Mouse (Mus musculus) embryonic facial prominence, embryonic 13.5 days (tissue): ENCODE measurements around the gene Plxnb1. TPM values are rescaled to one million over a fixed set of nuclear protein-coding genes. Genes with fewer than 3 reads are reported as not detected.

Experiments used
- ATAC-seq: fragments of 200-750 bp; cut with Nextera tagmentation; 2 replicates; pipeline ENCODE4 v1.8.0; 2017; ENCODE audit warnings: low read depth; ENCODE audit not compliant: insufficient number of reproducible peaks, insufficient read depth, low FRiP score, low TSS enrichment
- H3K27ac ChIP-seq: fragments of 300-500 bp; sonication (generic); 2 replicates; pipeline ENCODE4 v1.5.1; 2015; ENCODE audit warnings: moderate library complexity, mild to moderate bottlenecking, inconsistent platforms
- H3K27me3 ChIP-seq: fragments of 300-500 bp; sonication (generic); 2 replicates; pipeline ENCODE4 v1.6.1; 2015; ENCODE audit warnings: mild to moderate bottlenecking, inconsistent platforms
- H3K36me3 ChIP-seq: fragments of 300-500 bp; sonication (generic); 2 replicates; pipeline ENCODE4 v1.6.1; 2015; ENCODE audit warnings: mild to moderate bottlenecking, inconsistent platforms
- H3K4me1 ChIP-seq: fragments of 300-500 bp; sonication (generic); 2 replicates; pipeline ENCODE4 v1.6.1; 2015; ENCODE audit warnings: inconsistent platforms
- H3K4me2 ChIP-seq: fragments of 300-500 bp; sonication (generic); 2 replicates; pipeline ENCODE4 v1.6.1; 2015; ENCODE audit warnings: moderate library complexity, mild to moderate bottlenecking, inconsistent platforms
- H3K4me3 ChIP-seq: fragments of 300-500 bp; sonication (generic); 2 replicates; pipeline ENCODE4 v1.5.1; 2015; ENCODE audit warnings: mild to moderate bottlenecking, inconsistent platforms
- H3K9ac ChIP-seq: fragments of 300-500 bp; sonication (generic); 2 replicates; pipeline ENCODE4 v1.6.1; 2015; ENCODE audit warnings: mild to moderate bottlenecking, inconsistent platforms
- H3K9me3 ChIP-seq: fragments of 300-500 bp; sonication (generic); 2 replicates; pipeline ENCODE4 v1.6.1; 2016; ENCODE audit warnings: inconsistent platforms
- WGBS: fragments of 180-500 bp; shearing (Covaris S2); methylation state at CpG from one replicate; pipeline ENCODE4 v1.1.7; 2015; ENCODE audit warnings: mixed read lengths; 5-methylcytosine and 5-hydroxymethylcytosine counted together
- polyA plus RNA-seq: library from polyadenylated mRNA; unstranded; fragments of >200 nt; fragmentation: Nextera tagmentation; extraction: Ambion mirVana; gene quantifications from 2 replicates; pipeline ENCODE4 v1.2.1, GENCODE M21; 2015

Plxnb1 gene
- polyA plus RNA-seq, 1 experiment from 2014 or later: 13.1 TPM

DNA sequence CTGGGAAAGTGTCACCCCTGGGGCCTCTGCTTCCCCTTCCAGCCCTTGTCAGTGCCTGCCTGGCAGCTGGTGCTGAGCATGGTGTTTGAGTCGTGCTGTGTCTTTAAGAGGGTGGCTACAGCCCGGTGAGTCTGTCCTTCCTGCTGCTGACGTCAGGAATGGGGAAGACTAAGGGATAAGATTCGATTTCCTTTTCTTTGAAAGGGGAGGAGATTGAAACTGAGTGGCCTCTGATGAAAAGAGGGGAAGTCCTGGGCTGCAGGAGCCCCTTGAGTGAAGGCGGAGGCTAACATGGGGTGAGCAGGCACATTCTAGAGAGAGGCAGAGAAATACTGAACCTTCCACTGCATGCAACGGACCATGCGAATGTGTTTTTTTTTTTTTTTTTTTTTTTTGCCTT, 40.5 kb upstream of the Plxnb1 start:
- WGBS: 4% methylated on average over 7 of the region's 7 CpGs

DNA sequence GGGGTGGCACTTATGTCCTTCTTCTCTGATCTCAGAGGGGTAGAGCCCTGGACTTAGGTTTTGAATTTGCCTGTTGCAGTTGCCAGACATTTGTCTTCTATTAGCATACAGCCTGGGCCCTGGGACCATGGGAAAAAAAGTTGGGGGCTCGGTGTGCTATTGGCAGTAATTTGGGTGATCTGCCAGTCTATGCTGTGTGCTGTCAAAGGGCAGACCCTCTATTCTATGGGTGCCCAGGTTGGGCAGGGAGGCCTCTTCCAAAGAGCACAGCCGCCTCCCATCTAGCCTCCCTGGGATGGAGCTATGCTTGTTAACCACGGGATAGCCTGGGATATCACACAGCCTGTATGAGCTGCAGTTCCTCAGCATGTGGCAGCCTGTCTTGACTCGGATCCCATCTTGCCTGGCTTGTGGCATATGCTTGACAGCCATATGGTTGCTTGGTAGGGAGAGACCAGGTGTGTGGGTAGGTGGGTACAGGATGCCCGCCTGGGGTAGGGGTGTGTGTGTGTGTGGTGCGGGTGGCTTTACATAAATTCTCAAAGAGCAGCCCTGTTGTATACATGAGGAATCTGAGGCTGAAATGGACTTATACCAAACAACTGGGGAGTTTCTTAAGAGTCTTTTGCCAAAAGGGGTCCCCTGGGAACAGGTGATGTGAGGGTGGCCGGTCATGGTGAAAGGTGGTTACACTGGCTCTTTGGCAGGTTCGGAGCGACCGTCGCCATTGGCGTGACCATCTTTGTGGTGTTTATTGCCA, 39.7 kb upstream of the Plxnb1 start:
- ATAC-seq: no peak
- Histone ChIP-seq H3K36me3 (peaks cover 62% of the 10 kb centered on the region), H3K9me3 (no peaks in the 10 kb centered on the region), H3K27ac (peak overlapping the region; percentile 83), H3K9ac (peak overlapping the region; percentile 58), H3K4me1 (peaks cover 43% of the 10 kb centered on the region), H3K4me3 (peak overlapping the region; percentile 33), H3K4me2 (peak overlapping the region; percentile 56), H3K27me3 (no peaks in the 10 kb centered on the region)
- WGBS: 86% methylated on average over 12 of the region's 12 CpGs

More for the DNA sequence above, 40.5 kb upstream of the Plxnb1 start:
- Histone ChIP-seq H3K4me3 (peak overlapping the region; percentile 33), H3K36me3 (peaks cover 57% of the 10 kb centered on the region), H3K4me1 (peaks cover 38% of the 10 kb centered on the region), H3K27me3 (no peaks in the 10 kb centered on the region), H3K9ac (peak overlapping the region; percentile 58), H3K4me2 (peak overlapping the region; percentile 56), H3K9me3 (no peaks in the 10 kb centered on the region), H3K27ac (peak overlapping the region; percentile 83)
- peak; percentile 20; the same call in 1 of the 2 replicates for ATAC-seq

DNA sequence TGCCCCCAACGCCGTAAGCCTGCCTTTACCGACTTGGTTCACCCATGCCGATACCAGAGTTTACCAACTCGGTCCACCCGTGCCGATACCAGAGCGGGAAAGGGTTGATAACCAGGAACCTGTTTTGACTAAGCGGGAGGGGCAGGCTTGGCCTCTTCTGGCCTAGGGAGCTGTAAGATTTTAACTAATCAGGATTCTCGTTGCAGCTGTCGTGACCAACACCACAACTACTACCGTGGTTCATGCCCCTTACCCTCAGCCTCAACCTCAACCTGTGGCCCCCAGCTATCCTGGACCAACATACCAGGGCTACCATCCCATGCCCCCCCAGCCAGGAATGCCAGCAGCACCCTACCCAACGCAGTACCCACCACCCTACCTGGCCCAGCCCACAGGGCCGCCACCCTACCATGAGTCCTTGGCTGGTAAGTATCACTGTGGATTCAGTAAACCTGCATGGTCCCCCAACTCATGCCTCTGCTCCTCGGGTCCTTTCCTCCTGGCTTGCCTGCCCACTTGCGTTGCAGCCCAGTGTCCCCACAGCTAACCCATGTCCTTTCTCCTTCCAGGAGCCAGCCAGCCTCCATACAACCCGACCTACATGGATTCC, 39.0 kb upstream of the Plxnb1 start:
- ATAC-seq: no peak
- 93% methylated on average over 17 of the region's 17 CpGs for WGBS
- peaks cover 43% of the 10 kb centered on the region for H3K4me1 ChIP-seq
- no peaks in the 10 kb centered on the region for H3K9me3 ChIP-seq
- H3K27me3 ChIP-seq: no peaks in the 10 kb centered on the region
- H3K27ac ChIP-seq: no peak overlapping the region
- no peak overlapping the region for H3K4me2 ChIP-seq
- H3K9ac ChIP-seq: no peak overlapping the region
- H3K4me3 ChIP-seq: no peak overlapping the region
- peaks cover 68% of the 10 kb centered on the region for H3K36me3 ChIP-seq

DNA sequence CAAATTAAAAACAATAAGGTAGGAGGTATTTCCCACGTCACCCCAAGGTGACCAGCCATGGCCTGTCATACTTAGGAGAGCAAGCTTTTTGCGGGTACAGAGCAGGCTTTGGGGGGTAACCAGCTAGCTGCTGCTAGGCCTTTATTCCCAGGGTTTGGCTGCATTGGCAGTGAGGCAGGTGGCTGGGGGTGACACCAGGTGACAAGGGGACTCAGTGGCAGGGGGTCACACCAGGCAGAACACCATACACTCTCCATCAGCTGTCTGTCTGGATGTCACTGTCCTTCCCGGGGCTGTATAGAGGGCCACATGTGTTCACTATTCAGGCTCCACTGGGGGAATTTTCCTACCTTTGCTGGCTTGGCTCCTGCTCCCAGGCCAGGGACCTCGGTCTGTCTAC, 38.3 kb upstream of the Plxnb1 start:
- Histone ChIP-seq H3K27ac (no peak overlapping the region), H3K36me3 (peaks cover 65% of the 10 kb centered on the region)
- ATAC-seq: no peak

DNA sequence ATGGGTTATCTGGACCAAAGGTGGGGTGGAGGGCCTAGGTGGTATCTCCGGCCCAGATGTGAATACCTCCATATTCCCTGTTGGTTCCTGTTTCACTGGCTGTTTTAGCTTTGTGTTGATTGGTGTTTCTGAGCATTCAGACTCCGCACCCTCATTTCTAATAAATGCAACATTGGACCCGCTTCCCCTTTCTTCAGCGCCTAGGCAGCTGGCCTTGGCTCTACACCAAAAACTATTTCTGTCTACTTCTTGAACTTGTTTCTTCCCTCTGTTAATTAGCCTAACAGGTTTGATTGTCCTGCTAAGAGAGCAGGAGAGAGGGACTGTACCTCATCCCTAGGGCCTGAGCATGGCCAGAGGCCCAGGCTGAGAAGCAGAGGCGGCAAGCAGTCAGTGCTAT, 37.6 kb upstream of the Plxnb1 start:
- Histone ChIP-seq H3K4me2 (no peak overlapping the region; the same call in 1 of the 2 replicates), H3K36me3 (peaks cover 64% of the 10 kb centered on the region), H3K9ac (no peak overlapping the region), H3K4me1 (peaks cover 43% of the 10 kb centered on the region), H3K27ac (no peak overlapping the region), H3K4me3 (no peak overlapping the region), H3K9me3 (no peaks in the 10 kb centered on the region), H3K27me3 (no peaks in the 10 kb centered on the region)
- ATAC-seq: no peak
- 94% methylated on average over 5 of the region's 5 CpGs for WGBS

More for the DNA sequence above, 38.3 kb upstream of the Plxnb1 start:
- Histone ChIP-seq H3K27me3 (no peaks in the 10 kb centered on the region), H3K4me1 (peaks cover 43% of the 10 kb centered on the region), H3K9ac (no peak overlapping the region), H3K4me3 (no peak overlapping the region), H3K9me3 (no peaks in the 10 kb centered on the region), H3K4me2 (no peak overlapping the region)
- 90% methylated on average over 4 of the region's 4 CpGs for WGBS

DNA sequence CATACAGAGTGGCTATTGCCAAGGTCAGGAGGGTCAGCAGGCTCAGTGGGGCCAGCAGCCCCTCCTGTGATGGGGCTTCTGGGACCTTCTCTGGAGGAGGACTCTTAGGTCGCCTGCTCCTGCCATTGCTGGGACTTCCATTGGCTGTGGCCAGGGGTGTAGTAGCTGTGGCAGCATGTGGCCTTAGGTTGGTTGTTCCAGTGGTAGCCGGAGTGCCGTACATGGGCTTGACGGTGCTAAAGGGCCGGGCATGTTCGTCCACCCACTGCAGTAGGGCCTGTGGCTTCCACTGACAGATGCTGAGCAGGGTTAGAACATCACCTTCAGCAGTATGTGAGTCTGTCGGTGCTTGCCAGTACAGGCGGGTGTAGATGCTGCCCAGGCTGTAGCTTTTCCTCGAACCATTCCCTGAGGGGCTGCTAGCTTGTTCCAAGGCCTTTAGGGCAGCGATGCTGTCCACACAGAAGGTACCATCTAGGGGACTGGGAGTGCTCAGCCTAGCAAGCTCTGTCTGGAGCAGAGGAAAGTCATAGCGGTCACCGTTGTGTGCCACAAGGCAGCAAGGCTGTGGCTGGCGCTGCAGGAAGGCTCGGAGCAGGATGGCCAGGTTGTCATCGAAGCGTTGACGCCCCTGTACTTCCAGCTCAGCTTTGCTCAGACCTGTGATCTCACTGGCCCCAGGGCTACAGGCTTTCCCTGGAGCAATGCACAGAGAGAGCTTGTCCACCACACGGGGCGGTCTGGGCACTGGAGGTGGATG, 37.0 kb upstream of the Plxnb1 start:
- Histone ChIP-seq H3K27ac (peak overlapping the region; percentile 92), H3K9me3 (no peaks in the 10 kb centered on the region), H3K27me3 (no peaks in the 10 kb centered on the region), H3K4me1 (peaks cover 38% of the 10 kb centered on the region), H3K36me3 (peaks cover 63% of the 10 kb centered on the region), H3K4me3 (no peak overlapping the region), H3K9ac (peak overlapping the region; percentile 75), H3K4me2 (peak overlapping the region; percentile 66)
- no peak for ATAC-seq
- 92% methylated on average over 19 of the region's 19 CpGs for WGBS

DNA sequence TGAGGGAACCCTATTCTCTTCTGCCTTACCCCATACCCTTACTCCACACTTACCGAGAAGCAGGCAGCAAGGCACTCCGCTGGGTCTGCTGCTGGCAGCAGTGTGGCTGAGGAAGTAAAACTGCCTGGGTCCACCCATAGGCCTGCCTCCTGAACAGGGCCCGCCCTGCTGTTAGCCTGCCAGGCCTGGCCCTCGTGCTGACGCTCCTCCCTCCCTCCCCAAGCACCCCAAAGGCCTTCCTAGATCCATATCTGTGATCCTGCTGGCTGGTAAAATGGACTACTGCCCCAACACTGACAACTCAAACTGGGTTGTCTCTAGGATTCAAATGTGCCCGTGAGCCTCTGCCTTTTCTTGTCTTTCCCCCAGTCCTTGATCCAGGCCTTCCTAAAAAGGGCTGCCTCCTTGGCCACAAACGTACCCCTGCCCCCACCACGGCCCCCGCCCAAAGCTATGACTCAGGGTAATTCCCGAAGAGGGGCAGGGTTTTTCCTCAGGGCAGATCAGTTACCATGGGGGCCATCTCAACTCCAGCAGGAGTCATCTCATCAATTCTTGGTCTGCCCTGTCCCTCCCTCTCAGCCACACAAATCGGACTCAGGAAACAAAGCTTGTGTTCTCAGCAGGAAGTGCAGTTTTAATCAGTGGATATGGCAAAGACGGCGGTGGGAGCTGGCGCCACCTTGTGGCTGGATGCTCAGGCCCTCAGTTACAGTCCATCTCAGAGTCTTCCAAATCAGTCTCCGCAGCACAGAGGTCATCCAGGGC, 35.9 kb upstream of the Plxnb1 start, which contains the start of gene Trex1:
Gene Trex1 (minus strand): TSS at position 599 of the 768 bp plus-strand sequence.
- peaks cover 73% of the 10 kb centered on the region for H3K36me3 ChIP-seq
- 11% methylated on average over 15 of the region's 15 CpGs for WGBS

DNA sequence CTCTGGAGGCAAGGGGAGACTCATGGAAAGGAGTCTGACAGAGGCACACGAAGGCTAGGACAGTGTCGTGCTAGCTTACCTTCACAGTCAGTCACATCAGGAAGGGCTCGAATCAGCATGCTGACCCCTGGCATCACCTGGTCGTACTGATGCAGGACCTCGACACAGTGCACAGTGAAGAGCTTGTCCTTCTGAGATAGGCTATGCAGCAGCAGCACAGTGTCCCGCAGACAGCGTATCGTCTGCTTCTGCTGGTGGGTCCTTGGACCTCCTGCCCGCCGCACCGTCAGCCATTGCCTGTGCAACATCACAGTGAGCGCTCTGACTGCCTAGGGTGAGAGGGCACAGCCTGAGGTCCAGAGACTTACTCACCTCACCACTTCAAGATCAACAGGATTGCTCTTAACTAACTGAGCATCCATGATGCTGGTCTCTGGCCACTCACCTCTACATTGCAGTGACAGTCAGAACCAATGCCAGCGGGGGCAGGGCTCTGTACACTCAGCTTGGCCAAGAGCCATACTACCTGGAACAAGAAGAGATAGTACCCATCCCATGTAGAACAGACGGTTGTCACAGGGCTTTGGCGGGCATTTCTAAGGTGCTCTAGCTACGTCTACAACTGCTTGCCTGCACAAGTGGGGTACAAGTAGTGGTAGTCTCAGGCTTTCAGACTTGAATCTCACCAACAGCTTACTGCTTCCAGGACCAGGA, 34.8 kb upstream of the Plxnb1 start:
- WGBS: 88% methylated on average over 16 of the region's 16 CpGs
- no peak for ATAC-seq
- Histone ChIP-seq H3K36me3 (peaks cover 84% of the 10 kb centered on the region), H3K9me3 (no peaks in the 10 kb centered on the region), H3K27ac (peak overlapping the region; percentile 92; the same call in 1 of the 2 replicates), H3K9ac (peak overlapping the region; percentile 75; the same call in 1 of the 2 replicates), H3K4me2 (no peak overlapping the region), H3K4me3 (no peak overlapping the region), H3K4me1 (peaks cover 23% of the 10 kb centered on the region), H3K27me3 (no peaks in the 10 kb centered on the region)

More for the DNA sequence above, 35.9 kb upstream of the Plxnb1 start, which contains the start of gene Trex1:
- H3K9me3 ChIP-seq: no peaks in the 10 kb centered on the region
- H3K4me1 ChIP-seq: peaks cover 34% of the 10 kb centered on the region
- peak within 1 kb of the TSS; percentile 66 for H3K4me2 ChIP-seq
- peak within 1 kb of the TSS; percentile 75 for H3K9ac ChIP-seq
- peak; percentile 74 for ATAC-seq
- peak within 1 kb of the TSS; percentile 92 for H3K27ac ChIP-seq
- no peaks in the 10 kb centered on the region for H3K27me3 ChIP-seq
- H3K4me3 ChIP-seq: peak within 1 kb of the TSS; percentile 40

DNA sequence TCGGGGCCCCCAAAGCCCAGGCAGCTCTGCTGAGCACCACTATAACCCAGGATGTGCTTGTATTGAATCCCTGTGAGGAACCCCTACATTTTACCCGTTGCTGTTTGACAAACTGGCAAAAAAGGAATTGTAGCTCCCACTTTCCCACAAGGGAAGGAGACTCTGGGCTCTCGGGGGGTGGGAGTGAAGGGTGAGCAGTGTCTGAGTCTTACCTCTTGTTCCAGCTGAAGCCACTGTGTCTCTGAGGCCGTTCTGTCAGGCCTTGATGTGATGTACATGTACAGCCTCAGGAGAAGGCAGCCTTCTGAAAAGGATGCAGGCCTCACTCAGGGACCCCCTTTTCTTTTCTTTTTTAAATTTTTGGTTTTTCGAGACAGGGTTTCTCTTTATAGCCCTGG, 34.3 kb upstream of the Plxnb1 start:
- no peak overlapping the region for H3K4me2 ChIP-seq
- H3K27me3 ChIP-seq: no peaks in the 10 kb centered on the region
- no peak overlapping the region for H3K4me3 ChIP-seq
- H3K9ac ChIP-seq: no peak overlapping the region
- peaks cover 86% of the 10 kb centered on the region for H3K36me3 ChIP-seq
- peaks cover 19% of the 10 kb centered on the region for H3K4me1 ChIP-seq
- ATAC-seq: no peak
- no peaks in the 10 kb centered on the region for H3K9me3 ChIP-seq
- WGBS: 81% methylated on average over 5 of the region's 5 CpGs
- no peak overlapping the region for H3K27ac ChIP-seq

DNA sequence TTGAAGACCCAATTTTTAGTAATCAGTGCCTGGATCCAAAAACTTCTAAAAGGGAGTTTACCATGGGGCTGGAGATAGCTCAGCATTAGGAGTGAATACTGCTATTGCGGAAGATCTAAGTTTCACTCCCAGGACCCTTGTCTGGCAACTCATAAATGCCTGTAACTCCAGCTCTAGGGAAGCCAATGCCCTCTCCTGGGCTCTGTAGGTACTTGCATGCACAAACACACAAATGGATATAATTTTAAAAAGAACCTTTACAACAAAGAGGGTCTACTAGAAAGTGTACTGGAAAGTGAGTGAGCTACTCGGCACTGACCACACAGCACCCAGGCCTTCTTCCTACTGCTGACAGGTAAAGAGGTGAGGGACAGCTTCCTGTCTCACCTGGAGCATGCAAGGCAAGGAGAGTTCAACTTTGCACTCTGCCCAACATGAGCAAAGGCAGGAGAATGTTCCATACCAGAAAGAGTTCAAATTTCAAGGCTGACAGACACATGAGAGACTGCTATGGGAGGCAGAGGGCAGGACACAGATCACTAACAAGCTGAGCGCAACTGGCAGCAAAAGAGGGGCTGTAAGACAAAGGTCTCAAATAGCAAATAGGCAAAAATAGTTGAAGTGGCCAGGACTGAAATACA, 27.0 kb upstream of the Plxnb1 start:
- Histone ChIP-seq H3K4me2 (no peak overlapping the region), H3K9me3 (no peaks in the 10 kb centered on the region), H3K4me3 (no peak overlapping the region), H3K9ac (no peak overlapping the region), H3K27me3 (no peaks in the 10 kb centered on the region), H3K36me3 (peaks cover 84% of the 10 kb centered on the region), H3K27ac (no peak overlapping the region), H3K4me1 (peaks cover 10% of the 10 kb centered on the region)
- 90% methylated on average over 3 of the region's 3 CpGs for WGBS
- no peak for ATAC-seq
